Mouse (Mus musculus) cerebellum, postnatal 4 days (tissue): ENCODE data around the gene Prpf6.

Experiments
- DNase-seq, 2 experiments: peaks; one replicate each; pipeline ENCODE4 v3.0.0; 2022; ENCODE audit warnings: low spot score in 2 of 2, mixed read lengths in 1 of 2

Gene Prpf6

GRCm38 (mm10) chr2:181579681-181580080 is 12.0 kb upstream of the Prpf6 start:
- no peak for DNase-seq

GRCm38 (mm10) chr2:181580131-181580772 is 11.4 kb upstream of the Prpf6 start:
- peak in 1 of 2 experiments; percentile 18 for DNase-seq

- DNase-seq = peak; percentile 67 to 78
Observed at GRCm38 (mm10) chr2:181581016-181581401, 10.7 kb upstream of the Prpf6 start.

- peak; percentile 67 to 80 for DNase-seq
Observed at GRCm38 (mm10) chr2:181581402-181582120, 10.1 kb upstream of the Prpf6 start.

GRCm38 (mm10) chr2:181582358-181582757 is 9.3 kb upstream of the Prpf6 start:
- no peak for DNase-seq

GRCm38 (mm10) chr2:181582939-181583338 is 8.7 kb upstream of the Prpf6 start:
- no peak for DNase-seq

- no peak for DNase-seq
Observed at GRCm38 (mm10) chr2:181583460-181584257, 8.0 kb upstream of the Prpf6 start.

- no peak for DNase-seq
Observed at GRCm38 (mm10) chr2:181584411-181584942, 7.2 kb upstream of the Prpf6 start, which contains the start of gene Uckl1. TSS of gene Uckl1 (minus strand) at chr2:181584892.

GRCm38 (mm10) chr2:181585506-181585905 is 6.2 kb upstream of the Prpf6 start:
- DNase-seq = no peak

GRCm38 (mm10) chr2:181586124-181586523 is 5.5 kb upstream of the Prpf6 start:
- no peak for DNase-seq

- no peak for DNase-seq
Observed at GRCm38 (mm10) chr2:181587796-181588195, 3.9 kb upstream of the Prpf6 start.

- no peak for DNase-seq
Observed at GRCm38 (mm10) chr2:181588229-181588780, 3.4 kb upstream of the Prpf6 start.

GRCm38 (mm10) chr2:181589011-181589731 is 2.5 kb upstream of the Prpf6 start:
- no peak for DNase-seq

- no peak for DNase-seq
Observed at GRCm38 (mm10) chr2:181589732-181590105, 1.9 kb upstream of the Prpf6 start.

GRCm38 (mm10) chr2:181590471-181590870 is 1.2 kb upstream of the Prpf6 start:
- DNase-seq = no peak

- peak in 1 of 2 experiments; percentile 78 for DNase-seq
Observed at GRCm38 (mm10) chr2:181592231-181593041, 768 bp downstream of the Prpf6 start, which contains the start of gene Zfp512b. TSS of gene Zfp512b (minus strand) at chr2:181592803.

GRCm38 (mm10) chr2:181593042-181593421 is 1.4 kb downstream of the Prpf6 start:
- no peak for DNase-seq

GRCm38 (mm10) chr2:181593937-181594336 is 2.3 kb downstream of the Prpf6 start:
- no peak for DNase-seq

- no peak for DNase-seq
Observed at GRCm38 (mm10) chr2:181594946-181595696, 3.5 kb downstream of the Prpf6 start.
